Mouse (Mus musculus) testis, adult 2 months (tissue): ENCODE measurements around the gene Tle2. TPM values are rescaled to one million over a fixed set of nuclear protein-coding genes. Genes with fewer than 3 reads are reported as not detected.

ENCODE experiments used
- H3K27ac ChIP-seq: fragments of 200-500 bp; 2 replicates; pipeline ENCODE4 v1.5.1; 2012; ENCODE audit warnings: low read depth, low read length; ENCODE audit not compliant: control insufficient read depth, insufficient read depth
- H3K27me3 ChIP-seq: fragments of 200-500 bp; 2 replicates; pipeline ENCODE4 v1.6.1; 2012; ENCODE audit warnings: mild to moderate bottlenecking, low read length, moderate library complexity; ENCODE audit not compliant: control insufficient read depth, insufficient read depth
- H3K36me3 ChIP-seq: fragments of 200-500 bp; 2 replicates; pipeline ENCODE4 v1.6.1; 2012; ENCODE audit warnings: mild to moderate bottlenecking, low read length; ENCODE audit not compliant: control insufficient read depth, insufficient read depth
- H3K4me1 ChIP-seq: fragments of 200-500 bp; 2 replicates; pipeline ENCODE4 v1.6.1; 2012; ENCODE audit warnings: low read length; ENCODE audit not compliant: control insufficient read depth, insufficient read depth
- H3K4me3 ChIP-seq: fragments of 200-500 bp; 2 replicates; pipeline ENCODE4 v1.5.1; 2012; ENCODE audit warnings: low read depth, mild to moderate bottlenecking, low read length, moderate library complexity, mixed read lengths; ENCODE audit not compliant: control insufficient read depth
- CTCF ChIP-seq: fragments of 200-500 bp; IDR thresholded peaks from 2 replicates; pipeline ENCODE4 v1.5.1; 2012; ENCODE audit warnings: low read depth, mild to moderate bottlenecking, inconsistent platforms, low read length, moderate library complexity; ENCODE audit not compliant: control insufficient read depth, insufficient read depth, insufficient replicate concordance
- POLR2A ChIP-seq: fragments of 200-500 bp; IDR thresholded peaks from 2 replicates; pipeline ENCODE4 v1.6.1; 2012; ENCODE audit warnings: low read depth, mild to moderate bottlenecking, inconsistent platforms, low read length, moderate library complexity; ENCODE audit not compliant: control insufficient read depth
- polyA plus RNA-seq: library from polyadenylated mRNA; depleted of rRNA; stranded (reverse); fragments of >200 nt; gene quantifications from 2 replicates; pipeline ENCODE4 v1.2.3, GENCODE M21; 2012

The Tle2 gene
- polyA plus RNA-seq, 1 experiment, result 19.0 TPM

DNA sequence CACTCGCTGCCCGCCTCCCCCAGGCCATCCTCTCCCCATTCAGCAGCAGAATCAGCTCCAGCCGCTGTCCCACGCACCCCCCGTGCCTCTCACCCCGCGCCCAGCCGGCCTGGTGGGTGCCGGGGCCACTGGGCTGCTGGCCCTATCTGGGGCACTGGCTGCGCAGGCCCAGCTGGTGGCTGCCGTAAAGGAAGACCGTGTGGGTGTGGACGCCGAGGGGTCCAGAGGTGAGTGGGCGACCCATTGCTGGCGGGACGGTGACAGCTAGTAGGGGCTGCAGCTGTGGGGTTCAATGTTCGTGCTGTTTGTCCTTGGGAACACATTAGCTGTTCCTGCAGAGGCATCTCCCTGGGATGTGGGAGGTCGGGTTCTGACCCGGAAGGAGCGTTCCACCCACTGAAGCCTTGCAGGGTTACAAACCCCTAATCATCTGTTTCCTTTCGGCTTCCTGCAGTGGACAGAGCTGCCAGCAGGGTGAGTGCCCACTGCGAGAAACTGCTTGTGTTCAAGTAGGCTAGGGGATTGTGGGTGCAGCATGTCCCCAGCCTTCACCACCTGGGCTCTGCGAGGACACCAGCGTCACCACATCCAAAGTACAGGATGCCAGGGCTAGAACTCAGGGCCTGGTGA, 6.2 kb downstream of the Tle2 start:
- Histone ChIP-seq H3K27me3 (no peaks in the 10 kb centered on the region), H3K27ac (no peak overlapping the region), H3K4me1 (peaks cover 16% of the 10 kb centered on the region), H3K4me3 (no peak overlapping the region), H3K36me3 (no peaks in the 10 kb centered on the region)
- TF ChIP-seq POLR2A (no peak), CTCF (peak; percentile 42; the same call in 1 of the 2 replicates)

DNA sequence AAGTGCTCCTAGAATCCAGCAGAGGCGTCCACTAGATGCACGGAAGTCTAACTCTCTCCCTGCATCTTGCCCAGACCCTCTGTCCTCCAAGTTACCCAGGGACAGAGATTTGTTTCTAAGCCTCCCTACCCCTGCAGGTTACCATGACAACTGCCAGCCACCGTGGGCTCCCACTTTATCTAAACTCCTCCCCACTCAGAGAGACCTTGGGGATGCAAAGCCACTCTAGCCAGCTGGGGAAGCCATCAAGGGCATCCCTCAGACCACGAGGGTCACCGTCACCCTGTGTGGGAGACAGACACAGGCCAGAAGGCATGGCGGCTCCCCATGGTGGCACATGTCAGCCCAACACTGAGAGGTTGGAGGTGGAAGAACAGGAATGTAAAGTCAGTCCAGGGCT, 9.0 kb downstream of the Tle2 start:
- no peak for TF ChIP-seq POLR2A
- no peak for TF ChIP-seq CTCF
- Histone ChIP-seq H3K27me3 (no peaks in the 10 kb centered on the region), H3K36me3 (no peaks in the 10 kb centered on the region), H3K4me1 (peaks cover 6% of the 10 kb centered on the region; the same call in 1 of the 2 replicates), H3K27ac (no peak overlapping the region), H3K4me3 (no peak overlapping the region)

DNA sequence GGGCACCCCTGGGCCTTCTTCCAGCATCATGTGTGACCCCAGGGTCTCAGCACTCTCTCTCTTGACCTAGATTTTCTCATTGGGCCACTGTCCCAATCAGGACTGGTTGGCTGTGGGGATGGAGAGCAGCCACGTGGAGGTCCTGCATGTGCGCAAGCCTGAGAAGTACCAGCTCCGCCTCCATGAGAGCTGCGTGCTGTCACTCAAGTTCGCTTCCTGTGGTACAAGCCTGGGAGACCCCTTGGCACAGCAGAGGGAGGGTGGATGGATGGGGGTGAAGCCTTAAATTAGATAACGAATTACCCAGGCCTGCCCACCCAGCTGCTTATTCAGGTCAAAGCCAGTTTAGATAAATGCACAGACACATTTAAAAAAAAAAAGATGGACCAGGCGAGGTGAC, 14.4 kb downstream of the Tle2 start:
- H3K4me3 ChIP-seq, result no peak overlapping the region
- no peaks in the 10 kb centered on the region for H3K36me3 ChIP-seq
- no peaks in the 10 kb centered on the region; the same call in 1 of the 2 replicates for H3K4me1 ChIP-seq
- no peaks in the 10 kb centered on the region for H3K27me3 ChIP-seq
- H3K27ac ChIP-seq, result no peak overlapping the region
- TF ChIP-seq CTCF, result no peak
- no peak for TF ChIP-seq POLR2A

DNA sequence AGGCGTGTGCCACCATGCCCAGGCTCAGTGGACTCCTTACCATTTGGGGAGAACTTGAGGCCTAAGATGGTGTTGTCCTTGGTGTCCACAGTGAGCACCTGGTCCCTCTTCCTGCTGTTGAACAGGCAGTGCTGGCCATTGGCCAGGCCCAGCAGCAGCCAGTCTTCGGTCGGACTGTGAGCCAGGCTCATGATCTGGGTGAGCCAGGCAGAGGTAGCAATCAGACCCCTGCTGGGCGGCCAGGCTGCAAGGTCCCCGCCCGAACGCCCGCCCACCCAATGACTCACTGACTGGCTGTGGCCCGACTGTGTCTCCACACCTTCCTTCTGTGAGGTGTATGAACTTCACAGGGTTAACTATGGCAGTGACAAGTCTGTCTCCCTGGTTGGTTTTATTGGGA, 17.5 kb downstream of the Tle2 start:
- Histone ChIP-seq H3K27ac (no peak overlapping the region), H3K4me1 (peaks cover 6% of the 10 kb centered on the region), H3K36me3 (no peaks in the 10 kb centered on the region), H3K27me3 (no peaks in the 10 kb centered on the region), H3K4me3 (no peak overlapping the region)
- no peak for TF ChIP-seq POLR2A
- TF ChIP-seq CTCF, result no peak

DNA sequence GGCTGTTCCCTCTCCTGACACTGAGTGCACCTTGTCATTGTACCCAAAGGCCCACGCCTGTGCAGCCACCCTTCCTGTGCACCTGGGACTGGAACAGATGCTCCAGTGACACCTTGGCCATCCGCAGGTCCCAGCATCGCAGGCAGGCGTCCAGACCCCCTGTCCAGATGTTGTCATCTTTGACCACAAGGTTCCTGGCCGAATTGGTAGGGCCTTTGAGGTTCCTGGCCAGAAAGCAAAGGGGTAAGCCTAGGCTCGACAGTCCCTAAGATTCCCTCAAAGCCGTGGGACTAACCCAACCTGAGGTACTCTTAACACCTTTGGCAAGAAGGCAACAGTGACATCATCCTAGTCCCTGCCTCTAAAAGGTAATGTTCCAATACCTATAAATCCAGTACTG, 18.3 kb downstream of the Tle2 start:
- TF ChIP-seq POLR2A (no peak), CTCF (no peak)
- Histone ChIP-seq H3K4me1 (peaks cover 6% of the 10 kb centered on the region), H3K4me3 (no peak overlapping the region), H3K36me3 (no peaks in the 10 kb centered on the region), H3K27ac (no peak overlapping the region), H3K27me3 (no peaks in the 10 kb centered on the region)

DNA sequence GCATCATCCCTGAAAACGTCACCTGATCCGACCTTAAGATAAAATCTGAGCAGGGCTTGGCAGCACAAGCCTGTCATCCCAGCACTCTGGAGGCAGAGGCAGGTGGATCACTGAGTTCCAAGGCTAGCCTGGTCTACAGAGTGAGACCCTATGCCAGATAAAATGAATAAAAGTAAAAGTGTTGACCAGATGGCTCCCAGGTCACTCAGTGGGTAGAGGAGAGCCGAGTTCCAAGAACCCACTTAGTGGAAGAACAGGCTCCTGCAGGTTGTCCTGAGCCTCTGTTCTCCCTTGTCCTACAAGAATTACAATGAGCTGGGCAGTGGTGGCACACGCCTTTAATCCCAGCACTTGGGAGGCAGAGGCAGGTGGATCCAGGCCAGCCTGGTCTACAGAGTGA, 18.9 kb downstream of the Tle2 start:
- H3K27ac ChIP-seq, result no peak overlapping the region
- TF ChIP-seq CTCF (no peak), POLR2A (no peak)
- H3K4me3 ChIP-seq, result no peak overlapping the region
- no peaks in the 10 kb centered on the region for H3K36me3 ChIP-seq
- no peaks in the 10 kb centered on the region for H3K27me3 ChIP-seq
- H3K4me1 ChIP-seq, result peaks cover 6% of the 10 kb centered on the region

DNA sequence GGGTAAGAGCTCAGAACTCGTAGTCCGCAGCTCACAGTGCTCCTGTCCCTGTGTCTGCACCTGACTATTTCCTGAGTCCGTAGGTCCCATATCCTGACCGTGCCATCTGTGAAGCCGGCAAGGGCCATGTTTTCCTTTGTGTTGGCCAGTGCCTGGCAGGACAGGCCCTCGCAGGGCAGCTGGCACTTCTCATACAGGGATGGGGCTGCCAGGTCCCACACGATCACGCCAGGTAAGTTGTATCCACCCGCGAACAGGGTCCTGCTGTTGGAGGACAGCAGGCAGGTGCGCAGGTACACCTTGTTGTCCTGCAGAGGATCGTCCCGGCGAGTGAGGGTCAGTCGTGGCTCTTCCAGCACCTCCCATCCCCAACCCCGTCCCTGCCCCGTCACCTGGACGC, 19.6 kb downstream of the Tle2 start:
- Histone ChIP-seq H3K27ac (no peak overlapping the region), H3K4me1 (peaks cover 6% of the 10 kb centered on the region), H3K27me3 (no peaks in the 10 kb centered on the region), H3K36me3 (no peaks in the 10 kb centered on the region), H3K4me3 (no peak overlapping the region)
- TF ChIP-seq POLR2A (no peak), CTCF (no peak)

DNA sequence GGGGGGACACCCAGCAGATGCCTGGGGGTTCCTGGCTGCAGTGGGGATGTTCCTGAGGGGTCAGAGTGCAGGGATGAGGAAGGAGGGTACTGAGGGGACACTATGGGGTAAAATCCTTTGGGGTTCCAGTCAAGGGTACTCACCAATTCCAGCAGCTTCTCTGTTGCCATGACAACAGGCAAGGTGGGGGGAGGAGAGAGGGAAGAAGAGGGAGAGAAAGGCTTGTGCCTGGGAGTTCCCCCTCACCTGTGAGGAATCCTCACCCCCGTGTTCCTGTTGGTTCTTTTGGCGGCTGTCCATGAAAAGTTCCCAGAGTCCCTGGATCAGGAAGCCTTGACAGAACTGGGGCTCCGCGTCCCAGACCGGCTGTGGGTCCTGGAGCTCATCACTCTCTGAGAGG, 21.2 kb downstream of the Tle2 start:
- no peaks in the 10 kb centered on the region for H3K36me3 ChIP-seq
- no peak overlapping the region for H3K27ac ChIP-seq
- H3K27me3 ChIP-seq, result no peaks in the 10 kb centered on the region
- H3K4me1 ChIP-seq, result peaks cover 10% of the 10 kb centered on the region
- no peak overlapping the region for H3K4me3 ChIP-seq
- TF ChIP-seq CTCF (no peak), POLR2A (no peak)
